Mouse (Mus musculus): Measurements from ENCODE around the gene Mob3a. TPM values are rescaled to one million over a fixed set of nuclear protein-coding genes. Genes with fewer than 3 reads are reported as not detected.

The Mob3a gene
- 26.1 and 27.4 TPM in 2 replicates for polyA plus RNA-seq (2015; fragmentation: Nextera tagmentation; extraction: Ambion mirVana)

DNA sequence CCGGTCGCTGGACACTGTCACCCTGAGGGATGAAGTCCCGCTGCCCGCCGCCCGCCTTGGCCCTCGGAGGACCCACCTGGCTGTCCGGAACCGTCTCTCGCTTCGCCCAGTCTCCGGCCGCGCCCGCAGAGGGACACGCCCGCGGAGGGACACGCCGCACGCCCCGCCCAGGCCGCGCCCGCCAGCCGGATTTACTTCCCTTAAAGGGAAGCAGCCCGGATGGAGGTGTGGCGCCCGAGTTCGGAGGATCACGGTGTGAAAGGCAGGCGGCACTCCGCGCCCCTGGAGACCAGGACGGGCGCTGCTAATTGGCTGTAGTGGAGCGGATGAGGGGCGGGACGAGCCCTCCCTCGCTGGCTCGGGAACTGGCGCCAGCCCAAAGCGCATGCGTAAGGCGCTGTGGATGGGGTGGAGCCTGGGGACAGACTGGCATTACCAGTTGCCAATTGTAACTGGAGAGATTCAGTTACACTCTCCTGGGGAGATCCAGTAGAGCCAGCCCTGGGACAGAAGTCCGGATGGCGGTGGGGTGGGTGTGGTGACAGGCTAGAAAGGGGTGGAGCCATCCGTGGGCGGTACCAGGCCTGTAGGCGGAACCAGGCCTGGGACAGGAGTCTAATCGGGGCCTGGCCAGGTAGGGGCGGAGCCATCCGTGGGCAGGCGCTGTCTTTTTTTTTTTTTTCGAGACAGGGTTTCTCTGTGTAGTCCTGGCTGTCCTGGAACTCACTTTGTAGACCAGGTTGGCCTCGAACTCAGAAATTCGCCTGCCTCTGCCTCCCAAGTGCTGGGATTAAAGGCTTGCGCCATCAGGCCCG is at the start of gene Mob3a, which contains the start of gene Izumo4:
Mob3a (minus strand) TSS at position 257 of the 815 bp plus-strand sequence.
Izumo4 (plus strand) TSS at position 464 of the 815 bp plus-strand sequence.
- H3K27ac ChIP-seq (ENCODE audit: low read length) = peak within 1 kb of the TSS; percentile 98
- H3K36me3 ChIP-seq (ENCODE audit: control insufficient read depth, insufficient read depth) = no peaks in the 10 kb centered on the region; the same call in 1 of the 2 replicates
- under 1% methylated on average over 59 of the region's 59 CpGs for WGBS (ENCODE audit: insufficient replicate concordance)
- H3K9me3 ChIP-seq (replicated peaks; ENCODE audit: control insufficient read depth, low read length) = no peaks in the 10 kb centered on the region
- peak; percentile 80 for ATAC-seq (ENCODE audit: low read depth)
- no peaks in the 10 kb centered on the region for H3K27me3 ChIP-seq (ENCODE audit: control insufficient read depth, insufficient read depth, low read depth, low read length)
- peak within 1 kb of the TSS; percentile 74 for H3K9ac ChIP-seq (ENCODE audit: low read depth, low read length)
- H3K4me3 ChIP-seq (ENCODE audit: low read depth, low read length) = peak within 1 kb of the TSS; percentile 72
- peak within 1 kb of the TSS; percentile 99 for H3K4me2 ChIP-seq (ENCODE audit: low read depth, low read length)
- H3K4me1 ChIP-seq (ENCODE audit: control insufficient read depth, low read depth, low read length) = peaks cover 65% of the 10 kb centered on the region

DNA sequence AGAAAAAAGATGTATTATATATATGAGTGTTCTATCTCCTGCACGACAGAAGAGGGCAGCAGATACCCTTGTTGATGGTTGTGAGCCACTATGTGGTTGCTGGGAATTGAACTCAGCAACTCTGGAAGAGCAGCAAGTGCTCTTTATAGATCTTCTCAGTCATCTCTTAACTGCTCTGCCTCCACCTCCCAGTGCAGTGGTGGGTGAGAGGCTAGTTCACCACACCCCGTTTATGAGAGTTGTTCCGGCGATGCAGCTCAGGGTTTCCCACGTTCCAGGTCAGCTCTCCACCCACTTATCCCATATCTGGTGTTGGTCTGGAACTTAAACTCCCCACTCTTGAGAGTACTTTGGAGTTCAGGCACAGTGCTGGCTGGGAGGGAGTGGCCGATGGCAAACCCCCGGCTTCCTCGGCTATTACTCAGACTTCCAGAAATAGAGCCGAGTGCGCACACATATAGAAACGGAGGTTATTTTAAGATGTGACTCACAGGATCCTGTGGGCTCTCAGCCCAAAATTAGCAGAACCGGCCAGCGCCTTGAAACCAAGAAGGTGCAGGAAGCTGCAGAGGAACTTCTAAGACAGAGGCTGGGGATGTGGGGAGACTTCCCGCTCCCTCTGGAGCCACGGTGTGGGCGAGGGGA is 49.5 kb upstream of the Mob3a start:
- no peaks in the 10 kb centered on the region for H3K9me3 ChIP-seq (replicated peaks; ENCODE audit: control insufficient read depth, low read length)
- peak overlapping the region; percentile 18 for H3K27ac ChIP-seq (ENCODE audit: low read length)
- H3K4me1 ChIP-seq (ENCODE audit: control insufficient read depth, low read depth, low read length) = peaks cover 23% of the 10 kb centered on the region
- no peaks in the 10 kb centered on the region for H3K27me3 ChIP-seq (ENCODE audit: control insufficient read depth, insufficient read depth, low read depth, low read length)
- 2% methylated on average over 16 of the region's 16 CpGs for WGBS (ENCODE audit: insufficient replicate concordance)
- peak overlapping the region; percentile 40 for H3K9ac ChIP-seq (ENCODE audit: low read depth, low read length)
- H3K4me3 ChIP-seq (ENCODE audit: low read depth, low read length) = peak overlapping the region; percentile 44
- ATAC-seq (ENCODE audit: low read depth) = no peak
- H3K36me3 ChIP-seq (ENCODE audit: control insufficient read depth, insufficient read depth) = no peaks in the 10 kb centered on the region
- H3K4me2 ChIP-seq (ENCODE audit: low read depth, low read length) = peak overlapping the region; percentile 68

DNA sequence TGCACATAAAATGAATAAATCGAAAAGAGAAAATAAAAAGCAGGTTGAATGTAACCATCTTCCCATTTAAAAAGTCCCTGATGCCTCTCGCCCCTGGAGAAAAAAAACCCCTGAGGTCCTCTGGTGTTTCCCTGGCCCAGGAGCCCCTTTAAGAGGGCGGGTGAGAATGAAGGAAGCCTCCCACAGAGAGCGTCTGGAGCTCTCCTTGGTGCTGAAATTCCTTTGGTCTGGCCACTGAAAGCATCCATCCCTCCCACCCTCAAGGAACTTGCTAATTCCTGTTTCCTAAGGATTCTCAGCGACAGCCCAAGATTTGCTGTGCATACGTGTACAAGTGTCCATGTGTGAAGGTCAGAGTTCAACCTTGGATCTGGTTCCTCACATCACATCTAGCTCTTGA is 46.8 kb upstream of the Mob3a start:
- WGBS (ENCODE audit: insufficient replicate concordance) = 4% methylated on average over 6 of the region's 6 CpGs
- Histone ChIP-seq H3K4me2 (ENCODE audit: low read depth, low read length) (no peak overlapping the region), H3K4me1 (ENCODE audit: control insufficient read depth, low read depth, low read length) (peaks cover 26% of the 10 kb centered on the region), H3K9ac (ENCODE audit: low read depth, low read length) (no peak overlapping the region), H3K27ac (ENCODE audit: low read length) (no peak overlapping the region), H3K27me3 (ENCODE audit: control insufficient read depth, insufficient read depth, low read depth, low read length) (no peaks in the 10 kb centered on the region), H3K4me3 (ENCODE audit: low read depth, low read length) (no peak overlapping the region), H3K36me3 (ENCODE audit: control insufficient read depth, insufficient read depth) (no peaks in the 10 kb centered on the region), H3K9me3 (replicated peaks; ENCODE audit: control insufficient read depth, low read length) (no peaks in the 10 kb centered on the region)
- ATAC-seq (ENCODE audit: low read depth) = no peak

DNA sequence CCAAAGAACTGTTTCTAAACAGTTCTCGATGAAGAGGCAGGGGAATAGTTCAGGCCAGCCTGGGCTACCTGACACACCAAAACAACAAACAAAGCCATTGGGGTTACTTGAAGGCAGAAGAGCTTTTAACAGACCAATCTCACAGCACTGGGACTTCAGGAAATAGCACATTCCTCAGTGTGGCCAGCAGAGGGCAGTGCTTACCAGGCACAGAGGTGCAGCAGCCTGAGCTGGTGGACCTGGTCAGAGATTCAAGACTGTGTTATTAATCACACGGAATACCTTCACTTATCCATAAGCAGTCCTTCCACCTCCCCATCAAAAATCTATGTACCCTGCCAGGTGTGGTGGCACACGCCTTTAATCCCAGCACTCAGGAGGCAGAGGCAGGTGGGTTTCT is 45.6 kb upstream of the Mob3a start:
- H3K27ac ChIP-seq (ENCODE audit: low read length) = no peak overlapping the region
- H3K36me3 ChIP-seq (ENCODE audit: control insufficient read depth, insufficient read depth) = no peaks in the 10 kb centered on the region
- WGBS (ENCODE audit: insufficient replicate concordance) = 9% methylated on average over 3 of the region's 3 CpGs
- H3K4me1 ChIP-seq (ENCODE audit: control insufficient read depth, low read depth, low read length) = peaks cover 28% of the 10 kb centered on the region
- no peak for ATAC-seq (ENCODE audit: low read depth)
- no peaks in the 10 kb centered on the region for H3K9me3 ChIP-seq (replicated peaks; ENCODE audit: control insufficient read depth, low read length)
- no peak overlapping the region for H3K4me2 ChIP-seq (ENCODE audit: low read depth, low read length)
- no peaks in the 10 kb centered on the region for H3K27me3 ChIP-seq (ENCODE audit: control insufficient read depth, insufficient read depth, low read depth, low read length)
- no peak overlapping the region for H3K9ac ChIP-seq (ENCODE audit: low read depth, low read length)
- no peak overlapping the region for H3K4me3 ChIP-seq (ENCODE audit: low read depth, low read length)

DNA sequence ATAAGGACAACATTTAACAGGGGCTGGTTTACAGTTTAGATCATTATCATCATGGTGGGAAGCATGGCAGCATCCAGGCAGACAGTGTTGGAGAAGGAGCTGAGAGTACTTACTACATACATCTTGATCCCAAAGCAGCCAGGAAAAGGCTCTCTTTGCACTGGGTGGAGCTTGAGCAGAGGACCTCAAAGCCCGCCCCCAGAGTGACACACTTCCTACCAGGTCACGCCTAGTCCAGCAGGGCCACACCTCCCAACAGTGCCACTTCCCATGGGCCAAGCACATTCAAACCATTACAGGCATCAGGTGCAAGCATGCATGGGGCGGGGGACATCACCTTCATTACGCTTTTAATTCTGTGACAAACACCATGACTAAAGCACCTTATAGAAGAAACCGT is 42.5 kb upstream of the Mob3a start:
- no peaks in the 10 kb centered on the region for H3K27me3 ChIP-seq (ENCODE audit: control insufficient read depth, insufficient read depth, low read depth, low read length)
- H3K4me3 ChIP-seq (ENCODE audit: low read depth, low read length) = no peak overlapping the region
- no peak overlapping the region for H3K9ac ChIP-seq (ENCODE audit: low read depth, low read length)
- no peak overlapping the region for H3K27ac ChIP-seq (ENCODE audit: low read length)
- 31% methylated on average over 5 of the region's 5 CpGs for WGBS (ENCODE audit: insufficient replicate concordance)
- H3K4me2 ChIP-seq (ENCODE audit: low read depth, low read length) = peak overlapping the region; percentile 14; the same call in 1 of the 2 replicates
- H3K4me1 ChIP-seq (ENCODE audit: control insufficient read depth, low read depth, low read length) = peaks cover 32% of the 10 kb centered on the region
- no peaks in the 10 kb centered on the region for H3K36me3 ChIP-seq (ENCODE audit: control insufficient read depth, insufficient read depth)
- H3K9me3 ChIP-seq (replicated peaks; ENCODE audit: control insufficient read depth, low read length) = no peaks in the 10 kb centered on the region
- peak; percentile 57 for ATAC-seq (ENCODE audit: low read depth)

DNA sequence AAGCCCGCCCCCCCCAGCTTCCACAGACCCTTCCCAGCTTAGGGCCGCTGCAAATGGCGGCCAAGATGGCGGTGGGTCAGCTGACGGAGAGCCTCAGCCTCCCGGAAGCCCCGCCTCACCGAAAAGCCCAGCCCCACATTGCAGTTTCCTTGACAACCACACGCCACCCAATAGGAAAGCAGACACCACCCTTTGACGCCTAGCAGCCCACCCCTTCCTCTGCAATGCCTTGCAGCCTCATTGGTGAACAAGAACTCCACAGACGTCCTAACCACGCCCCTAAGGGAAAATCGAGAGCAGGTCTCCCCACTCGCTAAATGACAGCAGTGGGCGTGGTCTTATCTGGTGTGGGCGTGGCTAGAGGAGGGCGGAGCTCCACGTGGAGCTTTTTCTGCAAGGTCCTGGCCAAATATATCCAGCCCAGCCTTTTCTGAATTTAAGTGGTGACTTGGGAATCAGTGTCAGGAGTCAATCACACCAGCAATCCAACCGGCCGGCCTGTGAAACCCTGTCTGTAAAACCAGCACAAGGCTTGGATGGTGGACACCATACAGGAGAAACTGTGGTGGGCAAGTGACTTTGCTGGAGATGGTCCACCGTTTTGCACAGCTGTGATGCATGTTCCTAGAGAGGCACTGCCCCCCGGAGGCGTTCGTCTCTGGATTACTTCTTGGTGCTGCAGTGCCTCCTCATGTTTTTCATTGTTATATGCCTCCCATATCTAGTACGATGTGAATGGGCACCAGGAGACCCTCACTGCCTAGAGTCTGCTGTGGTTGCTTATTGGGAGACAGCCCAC is 40.6 kb upstream of the Mob3a start, which contains the start of gene Ap3d1:
Ap3d1 (minus strand) TSS at position 85 of the 799 bp plus-strand sequence.
- no peaks in the 10 kb centered on the region for H3K9me3 ChIP-seq (replicated peaks; ENCODE audit: control insufficient read depth, low read length)
- H3K9ac ChIP-seq (ENCODE audit: low read depth, low read length) = peak within 1 kb of the TSS; percentile 96
- peak within 1 kb of the TSS; percentile 71 for H3K27ac ChIP-seq (ENCODE audit: low read length)
- WGBS (ENCODE audit: insufficient replicate concordance) = 2% methylated on average over 25 of the region's 25 CpGs
- peaks cover 40% of the 10 kb centered on the region for H3K4me1 ChIP-seq (ENCODE audit: control insufficient read depth, low read depth, low read length)
- peak within 1 kb of the TSS; percentile 73 for H3K4me2 ChIP-seq (ENCODE audit: low read depth, low read length)
- no peaks in the 10 kb centered on the region for H3K36me3 ChIP-seq (ENCODE audit: control insufficient read depth, insufficient read depth)
- no peaks in the 10 kb centered on the region for H3K27me3 ChIP-seq (ENCODE audit: control insufficient read depth, insufficient read depth, low read depth, low read length)
- peak within 1 kb of the TSS; percentile 97 for H3K4me3 ChIP-seq (ENCODE audit: low read depth, low read length)
- peak; percentile 98 for ATAC-seq (ENCODE audit: low read depth)

DNA sequence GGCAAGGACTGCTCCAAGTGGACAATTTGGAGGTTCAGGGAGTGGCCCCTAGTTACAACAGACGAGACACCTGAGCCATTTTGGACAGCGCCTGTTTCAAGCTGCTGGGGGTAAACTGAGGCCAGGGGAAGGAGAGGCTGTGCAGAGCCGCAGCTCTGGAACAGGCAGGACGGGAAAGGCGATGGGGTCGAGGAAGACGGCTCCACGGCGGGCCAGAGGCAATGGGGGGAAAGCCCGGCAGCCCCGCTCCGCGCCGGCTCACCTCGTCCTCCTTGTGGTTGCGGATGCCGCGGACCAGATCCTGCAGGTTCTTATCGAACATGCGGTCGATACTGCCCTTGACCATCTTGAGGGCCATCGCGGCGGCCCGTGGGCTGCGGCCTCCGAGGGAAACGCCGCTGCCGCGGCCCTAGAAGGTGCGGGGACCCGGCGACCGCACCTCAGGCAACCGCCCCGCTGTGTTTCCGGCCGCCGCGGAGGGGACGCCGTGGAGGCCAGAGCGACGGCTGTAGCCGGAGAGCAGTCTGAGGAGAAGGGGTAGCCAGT is 39.9 kb upstream of the Mob3a start:
- peak overlapping the region; percentile 96 for H3K9ac ChIP-seq (ENCODE audit: low read depth, low read length)
- H3K27ac ChIP-seq (ENCODE audit: low read length) = peak overlapping the region; percentile 71
- no peaks in the 10 kb centered on the region for H3K9me3 ChIP-seq (replicated peaks; ENCODE audit: control insufficient read depth, low read length)
- peak; percentile 35; the same call in 1 of the 2 replicates for ATAC-seq (ENCODE audit: low read depth)
- H3K4me3 ChIP-seq (ENCODE audit: low read depth, low read length) = peak overlapping the region; percentile 97
- no peaks in the 10 kb centered on the region for H3K27me3 ChIP-seq (ENCODE audit: control insufficient read depth, insufficient read depth, low read depth, low read length)
- peak overlapping the region; percentile 73 for H3K4me2 ChIP-seq (ENCODE audit: low read depth, low read length)
- no peaks in the 10 kb centered on the region for H3K36me3 ChIP-seq (ENCODE audit: control insufficient read depth, insufficient read depth)
- 0% methylated on average over 46 of the region's 46 CpGs for WGBS (ENCODE audit: insufficient replicate concordance)
- H3K4me1 ChIP-seq (ENCODE audit: control insufficient read depth, low read depth, low read length) = peaks cover 40% of the 10 kb centered on the region

DNA sequence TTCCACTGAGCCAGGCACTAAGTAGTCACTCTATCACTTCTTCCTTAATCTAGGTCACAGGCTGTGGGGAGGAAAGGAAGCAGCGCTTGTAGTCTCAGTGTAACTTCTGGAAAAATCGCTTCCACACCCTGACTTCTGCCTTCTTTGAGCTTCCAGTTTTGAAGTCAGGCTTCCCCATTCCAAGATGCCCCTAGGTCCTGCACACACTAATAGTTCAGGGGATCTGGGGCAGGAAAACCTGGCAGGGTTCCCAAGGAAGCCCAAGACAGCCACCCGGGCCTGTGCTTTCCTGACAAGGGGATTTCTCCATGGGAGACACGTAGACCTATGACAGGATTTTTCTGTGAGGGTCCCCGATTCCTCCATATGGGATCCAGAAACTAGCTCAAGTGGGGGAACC is 39.4 kb upstream of the Mob3a start:
- Histone ChIP-seq H3K36me3 (ENCODE audit: control insufficient read depth, insufficient read depth) (no peaks in the 10 kb centered on the region), H3K9ac (ENCODE audit: low read depth, low read length) (peak overlapping the region; percentile 96), H3K27me3 (ENCODE audit: control insufficient read depth, insufficient read depth, low read depth, low read length) (no peaks in the 10 kb centered on the region), H3K4me1 (ENCODE audit: control insufficient read depth, low read depth, low read length) (peaks cover 40% of the 10 kb centered on the region), H3K4me2 (ENCODE audit: low read depth, low read length) (peak overlapping the region; percentile 73), H3K9me3 (replicated peaks; ENCODE audit: control insufficient read depth, low read length) (no peaks in the 10 kb centered on the region), H3K27ac (ENCODE audit: low read length) (peak overlapping the region; percentile 71), H3K4me3 (ENCODE audit: low read depth, low read length) (peak overlapping the region; percentile 97)
- no peak for ATAC-seq (ENCODE audit: low read depth)
- 11% methylated on average over 5 of the region's 5 CpGs for WGBS (ENCODE audit: insufficient replicate concordance)

Measured in liver, embryonic 16.5 days (tissue).